Mouse (Mus musculus) lung, postnatal 0 days (tissue): ENCODE results near the gene Card11.

Source experiments
- CTCF ChIP-seq: IDR thresholded peaks from 2 replicates; pipeline ENCODE4 v1.5.1; 2016; ENCODE audit warnings: antibody characterized with exemption, mild to moderate bottlenecking
- EP300 ChIP-seq: IDR thresholded peaks from 2 replicates; pipeline ENCODE4 v1.6.1; 2016; ENCODE audit warnings: antibody characterized with exemption, mild to moderate bottlenecking, control low read depth

GRCm38 (mm10) chr5:140878644-140879043, 121.7 kb downstream of the Card11 start:
- peak; percentile 47 for TF ChIP-seq CTCF
- no peak for TF ChIP-seq EP300
